Mouse (Mus musculus) frontal cortex, postnatal 25 days (tissue): ENCODE measurements around the gene Cd2ap.

ENCODE experiments used
- DNase-seq, 2 experiments: peaks; one replicate each; pipeline ENCODE4 v3.0.0; 2022; ENCODE audit warnings: low spot score in 2 of 2

The Cd2ap gene

GRCm38 (mm10) chr17:42860370-42860769, 16.1 kb downstream of the Cd2ap start:
- no peak for DNase-seq

- DNase-seq = no peak
These were observed 19.0 kb downstream of the Cd2ap start for GRCm38 (mm10) chr17:42857506-42857905.

- DNase-seq = no peak
These were observed 29.4 kb downstream of the Cd2ap start for GRCm38 (mm10) chr17:42847108-42847507.

- no peak for DNase-seq
These were observed 39.3 kb downstream of the Cd2ap start for GRCm38 (mm10) chr17:42837193-42837592.

GRCm38 (mm10) chr17:42822787-42823186, 53.7 kb downstream of the Cd2ap start:
- DNase-seq = no peak

- DNase-seq = no peak
These were observed 61.1 kb downstream of the Cd2ap start for GRCm38 (mm10) chr17:42815374-42815773.

- no peak for DNase-seq
These were observed 84.0 kb downstream of the Cd2ap start for GRCm38 (mm10) chr17:42792412-42792975.

GRCm38 (mm10) chr17:42790787-42791186, 85.7 kb downstream of the Cd2ap start:
- no peak for DNase-seq

GRCm38 (mm10) chr17:42789723-42790122, 86.7 kb downstream of the Cd2ap start:
- DNase-seq = no peak

GRCm38 (mm10) chr17:42788686-42789453, 87.6 kb downstream of the Cd2ap start:
- DNase-seq = no peak

- peak; percentile 63 to 75 for DNase-seq
These were observed 94.2 kb downstream of the Cd2ap start for GRCm38 (mm10) chr17:42782156-42782757.

- no peak for DNase-seq
These were observed 122.7 kb downstream of the Cd2ap start for GRCm38 (mm10) chr17:42753791-42754190.

- no peak for DNase-seq
These were observed 124.3 kb downstream of the Cd2ap start for GRCm38 (mm10) chr17:42752173-42752572.

- no peak for DNase-seq
These were observed 130.6 kb downstream of the Cd2ap start for GRCm38 (mm10) chr17:42745657-42746420.
